Mouse (Mus musculus) heart, embryonic 16.5 days (tissue): ENCODE measurements around the gene Ddit4l. TPM values are rescaled to one million over a fixed set of nuclear protein-coding genes. Genes with fewer than 3 reads are reported as not detected.

Experiments
- ATAC-seq: fragments of 200-750 bp; cut with Nextera tagmentation; replicated peaks from 2 replicates; pipeline ENCODE4 v1.8.0; 2017; ENCODE audit warnings: moderate number of reproducible peaks; ENCODE audit not compliant: insufficient read depth, low FRiP score; ENCODE audit errors: extremely low read depth
- H3K27ac ChIP-seq: fragments of 300-500 bp; sonication (generic); 2 replicates; pipeline ENCODE4 v1.5.1; 2014; ENCODE audit warnings: mild to moderate bottlenecking, low read length, control low read depth, moderate library complexity
- H3K27me3 ChIP-seq: fragments of 300-500 bp; sonication (generic); 2 replicates; pipeline ENCODE4 v1.6.1; 2014; ENCODE audit warnings: low read length, mixed read lengths; ENCODE audit not compliant: control insufficient read depth, insufficient read depth
- H3K36me3 ChIP-seq: fragments of 300-500 bp; sonication (generic); 2 replicates; pipeline ENCODE4 v1.6.1; 2014; ENCODE audit not compliant: control insufficient read depth, insufficient read depth
- H3K4me1 ChIP-seq: fragments of 300-500 bp; sonication (generic); 2 replicates; pipeline ENCODE4 v1.6.1; 2014; ENCODE audit warnings: low read length, mixed read lengths; ENCODE audit not compliant: control insufficient read depth, insufficient read depth
- H3K4me2 ChIP-seq: fragments of 300-500 bp; sonication (generic); 2 replicates; pipeline ENCODE4 v1.6.1; 2014; ENCODE audit warnings: low read depth, mild to moderate bottlenecking, control low read depth, low read length
- H3K4me3 ChIP-seq: fragments of 300-500 bp; sonication (generic); 2 replicates; pipeline ENCODE4 v1.5.1; 2014; ENCODE audit warnings: mild to moderate bottlenecking, control low read depth, low read length
- H3K9ac ChIP-seq: fragments of 300-500 bp; sonication (generic); 2 replicates; pipeline ENCODE4 v1.6.1; 2014; ENCODE audit warnings: low read length, control low read depth
- H3K9me3 ChIP-seq: fragments of 300-500 bp; sonication (generic); replicated peaks from 2 replicates; pipeline ENCODE4 v1.6.1; 2016; ENCODE audit warnings: low read length; ENCODE audit not compliant: control insufficient read depth
- WGBS: fragments of 180-500 bp; shearing (Covaris S2); extraction: QIAGEN DNeasy Blood & Tissue Kit; methylation state at CpG from one replicate; pipeline ENCODE4 v1.1.7; 2014; 5-methylcytosine and 5-hydroxymethylcytosine counted together
- polyA plus RNA-seq: library from polyadenylated mRNA; unstranded; fragments of >200 nt; fragmentation: Nextera tagmentation; extraction: Ambion mirVana; gene quantifications from 2 replicates; pipeline ENCODE4 v1.2.1, GENCODE M21; 2015

Gene Ddit4l
- polyA plus RNA-seq, 1 experiment from 2014 or later, result 9.3 TPM

- no peak overlapping the region for H3K9ac ChIP-seq
- no peak overlapping the region for H3K4me2 ChIP-seq
- no peaks in the 10 kb centered on the region for H3K27me3 ChIP-seq
- ATAC-seq, result no peak
- no peak overlapping the region for H3K4me3 ChIP-seq
- no peaks in the 10 kb centered on the region for H3K36me3 ChIP-seq
- peaks cover 16% of the 10 kb centered on the region for H3K4me1 ChIP-seq
- H3K9me3 ChIP-seq, result no peaks in the 10 kb centered on the region
- 74% methylated on average over 5 of the region's 5 CpGs for WGBS
- no peak overlapping the region for H3K27ac ChIP-seq
Measured at GRCm38 (mm10) chr3:137620540-137620939, 872 bp upstream of the Ddit4l start.

- no peak overlapping the region for H3K27ac ChIP-seq
- H3K27me3 ChIP-seq, result no peaks in the 10 kb centered on the region
- no peak overlapping the region for H3K4me3 ChIP-seq
- H3K4me1 ChIP-seq, result peaks cover 16% of the 10 kb centered on the region
- H3K9me3 ChIP-seq, result no peaks in the 10 kb centered on the region
- no peak for ATAC-seq
- H3K9ac ChIP-seq, result no peak overlapping the region
- H3K36me3 ChIP-seq, result no peaks in the 10 kb centered on the region
- WGBS, result 15% methylated on average over 6 of the region's 6 CpGs
- H3K4me2 ChIP-seq, result peak overlapping the region; percentile 11; the same call in 1 of the 2 replicates
Measured at GRCm38 (mm10) chr3:137622091-137622490, 679 bp downstream of the Ddit4l start.

GRCm38 (mm10) chr3:137622895-137623580 is 1.6 kb downstream of the Ddit4l start:
- H3K9ac ChIP-seq, result peak overlapping the region; percentile 75
- 40% methylated on average over 14 of the region's 14 CpGs for WGBS
- no peak for ATAC-seq
- H3K4me1 ChIP-seq, result peaks cover 16% of the 10 kb centered on the region
- peak overlapping the region; percentile 98 for H3K4me2 ChIP-seq
- H3K27ac ChIP-seq, result no peak overlapping the region
- H3K4me3 ChIP-seq, result peak overlapping the region; percentile 80
- H3K9me3 ChIP-seq, result no peaks in the 10 kb centered on the region
- H3K36me3 ChIP-seq, result no peaks in the 10 kb centered on the region
- H3K27me3 ChIP-seq, result no peaks in the 10 kb centered on the region

GRCm38 (mm10) chr3:137623581-137624362 is 2.4 kb downstream of the Ddit4l start:
- Histone ChIP-seq H3K9ac (peak overlapping the region; percentile 75), H3K9me3 (no peaks in the 10 kb centered on the region), H3K4me1 (peaks cover 16% of the 10 kb centered on the region), H3K4me2 (peak overlapping the region; percentile 98), H3K4me3 (peak overlapping the region; percentile 80), H3K27me3 (no peaks in the 10 kb centered on the region), H3K27ac (no peak overlapping the region), H3K36me3 (no peaks in the 10 kb centered on the region)
- under 1% methylated on average over 47 of the region's 47 CpGs for WGBS
- ATAC-seq, result peak; percentile 91

- H3K27me3 ChIP-seq, result no peaks in the 10 kb centered on the region
- no peak overlapping the region for H3K4me3 ChIP-seq
- H3K9me3 ChIP-seq, result no peaks in the 10 kb centered on the region
- 63% methylated on average over 5 of the region's 5 CpGs for WGBS
- no peaks in the 10 kb centered on the region for H3K36me3 ChIP-seq
- H3K4me1 ChIP-seq, result peaks cover 16% of the 10 kb centered on the region
- H3K4me2 ChIP-seq, result no peak overlapping the region
- no peak overlapping the region for H3K9ac ChIP-seq
- ATAC-seq, result no peak
- no peak overlapping the region for H3K27ac ChIP-seq
Measured at GRCm38 (mm10) chr3:137625054-137625453, 3.6 kb downstream of the Ddit4l start.

GRCm38 (mm10) chr3:137633726-137634125 is 12.3 kb downstream of the Ddit4l start:
- Histone ChIP-seq H3K4me2 (no peak overlapping the region), H3K36me3 (no peaks in the 10 kb centered on the region)
- ATAC-seq, result no peak

GRCm38 (mm10) chr3:137636571-137636970 is 15.2 kb downstream of the Ddit4l start:
- WGBS, result 78% methylated on average over 4 of the region's 4 CpGs
- ATAC-seq, result no peak

More at GRCm38 (mm10) chr3:137633726-137634125, 12.3 kb downstream of the Ddit4l start:
- Histone ChIP-seq H3K27me3 (no peaks in the 10 kb centered on the region), H3K4me3 (no peak overlapping the region), H3K9ac (no peak overlapping the region), H3K27ac (no peak overlapping the region), H3K4me1 (no peaks in the 10 kb centered on the region), H3K9me3 (no peaks in the 10 kb centered on the region)
- WGBS, result 70% methylated on average over 10 of the region's 10 CpGs

GRCm38 (mm10) chr3:137641238-137641637 is 19.8 kb downstream of the Ddit4l start:
- no peak overlapping the region for H3K4me2 ChIP-seq
- no peaks in the 10 kb centered on the region for H3K36me3 ChIP-seq
- 83% methylated on average over 5 of the region's 5 CpGs for WGBS
- no peak overlapping the region for H3K9ac ChIP-seq
- H3K27ac ChIP-seq, result no peak overlapping the region
- H3K9me3 ChIP-seq, result no peaks in the 10 kb centered on the region
- H3K4me3 ChIP-seq, result no peak overlapping the region
- no peaks in the 10 kb centered on the region for H3K27me3 ChIP-seq
- ATAC-seq, result no peak
- H3K4me1 ChIP-seq, result no peaks in the 10 kb centered on the region

More at GRCm38 (mm10) chr3:137636571-137636970, 15.2 kb downstream of the Ddit4l start:
- Histone ChIP-seq H3K27ac (no peak overlapping the region), H3K36me3 (no peaks in the 10 kb centered on the region), H3K4me3 (no peak overlapping the region), H3K4me1 (no peaks in the 10 kb centered on the region), H3K9ac (no peak overlapping the region), H3K4me2 (no peak overlapping the region), H3K9me3 (no peaks in the 10 kb centered on the region), H3K27me3 (no peaks in the 10 kb centered on the region)

GRCm38 (mm10) chr3:137642137-137642536 is 20.7 kb downstream of the Ddit4l start:
- Histone ChIP-seq H3K27me3 (no peaks in the 10 kb centered on the region), H3K9me3 (no peaks in the 10 kb centered on the region), H3K4me3 (no peak overlapping the region), H3K36me3 (no peaks in the 10 kb centered on the region), H3K4me1 (no peaks in the 10 kb centered on the region), H3K4me2 (no peak overlapping the region), H3K27ac (no peak overlapping the region), H3K9ac (no peak overlapping the region)
- no peak for ATAC-seq
- WGBS, result 68% methylated on average over 8 of the region's 8 CpGs
